Mouse (Mus musculus) ovary, postnatal 10 days (tissue): ENCODE results near the gene Kcnd3.

Experiments used
- DNase-seq: peaks from one replicate; pipeline ENCODE4 v3.0.0; 2022; ENCODE audit warnings: low spot score

Kcnd3 gene

GRCm38 (mm10) chr3:105660530-105660929 lies 208.4 kb downstream of the Kcnd3 start:
- no peak for DNase-seq

DNA sequence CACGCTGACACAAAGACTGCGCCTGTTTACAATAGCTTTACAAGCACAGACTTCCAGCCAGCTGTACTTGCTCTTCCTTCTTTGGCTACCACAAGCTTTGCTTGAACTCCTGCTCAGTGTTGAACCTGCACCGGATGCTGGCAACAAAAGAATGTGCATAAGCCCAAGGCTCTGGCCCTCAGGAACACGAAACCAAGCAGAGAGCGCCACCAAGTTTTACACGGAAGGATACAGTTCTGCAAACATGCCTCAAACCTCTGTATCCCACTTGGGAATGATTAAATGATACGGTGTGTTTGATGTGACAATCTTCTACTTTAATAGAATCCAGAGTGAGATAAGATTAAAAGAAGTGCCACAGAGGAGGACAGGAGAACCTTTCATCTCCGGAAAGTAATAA lies 210.9 kb downstream of the Kcnd3 start:
- no peak for DNase-seq

DNA sequence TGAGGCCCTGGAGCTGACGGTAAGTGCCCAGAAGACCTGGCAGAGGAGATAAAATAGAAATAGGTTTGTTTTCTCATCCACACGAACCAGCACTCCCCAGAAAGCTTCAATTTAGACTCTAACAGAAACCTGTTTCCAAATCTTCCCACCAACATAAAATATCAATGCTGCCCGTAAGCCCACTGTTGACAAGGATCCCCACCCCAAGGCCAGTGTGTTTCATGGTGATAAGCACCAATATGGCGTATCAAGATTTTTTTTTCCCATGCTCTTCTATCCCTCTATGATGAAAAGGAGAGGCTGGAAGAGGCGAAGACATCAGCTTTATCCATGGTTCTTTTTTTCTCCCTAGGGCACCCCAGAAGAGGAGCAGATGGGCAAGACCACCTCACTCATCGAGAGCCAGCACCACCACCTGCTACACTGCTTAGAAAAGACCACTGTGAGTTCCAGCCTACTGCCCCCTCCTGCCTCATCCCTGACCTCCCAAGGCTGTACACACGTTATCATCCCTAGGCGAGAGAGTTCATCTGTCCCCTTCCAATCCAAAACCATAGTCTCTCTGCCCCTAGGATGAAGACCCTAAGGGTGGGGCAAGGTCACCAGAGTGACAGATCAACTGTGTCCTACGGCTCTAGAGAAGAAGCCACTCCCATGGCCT lies 213.1 kb downstream of the Kcnd3 start:
- DNase-seq = no peak

DNA sequence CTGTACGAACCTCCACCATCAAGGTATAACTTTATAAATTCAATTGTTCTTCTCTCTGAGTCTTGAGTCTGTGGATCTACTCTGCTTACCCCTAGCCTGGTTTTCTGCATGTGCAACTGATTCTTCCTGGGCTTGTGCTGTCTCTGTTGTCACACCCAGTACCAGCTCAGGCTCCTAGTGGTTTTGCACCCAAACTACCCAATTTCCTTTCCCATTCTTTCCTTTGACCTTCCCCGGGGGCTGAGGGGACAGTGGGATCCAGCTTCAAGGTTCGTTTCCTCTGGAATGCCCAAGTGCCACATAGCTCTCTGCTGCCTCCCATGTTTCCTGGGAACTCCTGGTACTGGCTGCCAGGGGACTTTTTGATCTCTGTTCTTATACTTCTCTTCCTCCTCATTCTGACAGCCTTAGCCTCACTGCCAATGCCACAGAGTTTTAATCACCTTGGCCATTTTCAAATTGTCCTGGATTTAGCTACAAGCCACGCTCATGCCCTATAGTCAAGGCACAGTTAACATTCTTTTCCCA lies 214.9 kb downstream of the Kcnd3 start:
- no peak for DNase-seq

DNA sequence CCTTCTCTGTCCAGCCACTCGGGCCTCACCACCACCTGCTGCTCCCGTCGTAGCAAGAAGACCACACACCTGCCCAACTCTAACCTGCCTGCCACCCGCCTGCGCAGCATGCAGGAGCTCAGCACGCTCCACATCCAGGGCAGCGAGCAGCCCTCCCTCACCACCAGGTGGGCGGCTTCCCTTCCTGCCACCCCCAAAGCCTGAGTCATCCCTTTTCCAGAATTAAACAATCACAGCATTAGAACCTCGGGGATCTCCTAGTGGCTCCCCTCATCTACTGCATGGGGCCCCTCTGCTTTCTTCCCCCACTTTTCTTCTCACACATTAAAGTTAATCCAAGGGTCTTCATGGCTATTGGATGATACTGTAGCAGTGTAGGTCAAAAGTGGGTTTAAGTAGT lies 216.0 kb downstream of the Kcnd3 start:
- no peak for DNase-seq

DNA sequence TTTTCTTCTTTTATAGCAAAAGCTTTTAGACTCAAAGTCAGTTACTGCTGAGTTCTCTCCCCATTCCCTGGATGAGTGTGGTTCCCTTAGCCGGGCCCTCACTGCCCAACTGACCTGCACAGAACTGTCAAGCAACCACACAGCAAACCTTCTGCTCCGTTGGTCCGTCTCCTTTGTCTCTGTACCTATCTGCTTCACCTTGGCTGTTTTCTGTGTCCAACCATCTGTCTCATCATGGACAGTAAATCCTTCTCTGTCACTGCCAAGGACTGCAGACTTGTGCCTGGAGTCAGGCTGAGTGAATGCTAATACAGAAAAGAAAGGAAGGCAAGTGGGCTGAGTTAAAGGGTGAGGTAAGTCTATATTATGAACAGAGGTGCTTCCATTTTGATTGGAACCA lies 217.6 kb downstream of the Kcnd3 start:
- DNase-seq = no peak

GRCm38 (mm10) chr3:105670801-105671200 lies 218.7 kb downstream of the Kcnd3 start:
- no peak for DNase-seq

GRCm38 (mm10) chr3:105674595-105675218 lies 222.6 kb downstream of the Kcnd3 start:
- no peak for DNase-seq

DNA sequence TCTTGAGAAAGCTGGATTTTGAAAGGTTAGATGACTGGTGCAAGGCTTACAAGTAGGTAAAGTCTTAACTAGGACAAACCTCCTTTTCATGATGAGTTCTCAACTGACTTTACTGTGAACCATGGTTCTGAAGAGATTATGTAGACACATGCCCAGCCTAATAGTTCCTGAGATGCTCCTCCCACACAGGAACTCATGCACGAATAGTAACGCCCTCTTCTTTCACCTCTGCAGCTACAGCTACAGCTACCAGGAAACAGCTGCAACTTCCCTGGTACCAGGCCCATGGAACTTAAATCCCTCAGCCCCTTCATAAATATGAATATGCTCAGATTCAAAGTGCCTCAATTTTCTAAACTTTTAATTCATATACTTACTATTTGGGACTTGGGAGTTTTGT lies 223.8 kb downstream of the Kcnd3 start:
- DNase-seq = no peak

GRCm38 (mm10) chr3:105680346-105680745 lies 228.2 kb downstream of the Kcnd3 start:
- no peak for DNase-seq

- no peak for DNase-seq
These were observed 234.5 kb downstream of the Kcnd3 start for GRCm38 (mm10) chr3:105686394-105687323.

- DNase-seq = peak; percentile 79
These were observed 235.4 kb downstream of the Kcnd3 start, which contains the start of gene Ddx20 for GRCm38 (mm10) chr3:105687324-105688060. Gene Ddx20, minus strand, starts transcription at chr3:105687574.

GRCm38 (mm10) chr3:105688536-105688935 lies 236.4 kb downstream of the Kcnd3 start:
- no peak for DNase-seq

DNA sequence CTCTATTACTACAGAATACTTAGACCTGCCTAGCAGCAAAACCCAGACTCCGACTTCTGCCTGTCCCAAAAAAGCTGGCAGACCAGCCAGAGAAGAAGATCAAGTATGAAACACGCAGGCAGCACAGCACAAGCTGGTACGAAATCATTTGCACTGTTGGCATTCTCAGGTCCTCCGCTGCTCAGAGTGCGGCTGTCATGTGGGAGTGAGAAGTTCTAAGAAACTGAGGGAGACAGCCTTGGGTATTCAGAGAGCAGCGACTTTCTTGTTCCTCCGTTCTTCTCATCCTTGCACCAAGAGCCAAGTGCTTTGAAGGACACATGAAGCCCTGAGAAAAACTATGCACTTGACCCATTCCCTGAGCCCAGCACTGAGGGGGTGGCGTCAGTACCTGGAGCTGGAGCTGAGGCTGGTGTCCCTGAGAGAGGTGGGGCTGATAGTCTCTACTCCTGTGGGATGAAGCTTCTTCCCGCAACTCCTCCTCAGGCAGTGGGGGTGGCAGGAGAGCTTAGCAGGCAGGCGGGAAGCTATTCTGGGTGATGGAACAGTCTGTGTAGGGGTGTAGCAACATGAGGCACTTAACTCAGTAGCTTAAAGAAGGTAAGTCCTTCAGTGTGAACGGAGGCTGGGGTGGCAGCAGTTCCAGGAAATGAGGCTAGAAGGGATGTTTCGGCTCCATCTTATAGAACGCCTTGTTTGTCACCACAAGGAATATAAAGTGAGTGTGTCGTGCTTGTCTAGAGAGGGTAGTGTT lies 241.4 kb downstream of the Kcnd3 start:
- DNase-seq = no peak

- no peak for DNase-seq
These were observed 243.6 kb downstream of the Kcnd3 start for GRCm38 (mm10) chr3:105695476-105696386.

GRCm38 (mm10) chr3:105696387-105697147 lies 244.4 kb downstream of the Kcnd3 start:
- no peak for DNase-seq

- DNase-seq = no peak
These were observed 245.0 kb downstream of the Kcnd3 start for GRCm38 (mm10) chr3:105697148-105697441.

DNA sequence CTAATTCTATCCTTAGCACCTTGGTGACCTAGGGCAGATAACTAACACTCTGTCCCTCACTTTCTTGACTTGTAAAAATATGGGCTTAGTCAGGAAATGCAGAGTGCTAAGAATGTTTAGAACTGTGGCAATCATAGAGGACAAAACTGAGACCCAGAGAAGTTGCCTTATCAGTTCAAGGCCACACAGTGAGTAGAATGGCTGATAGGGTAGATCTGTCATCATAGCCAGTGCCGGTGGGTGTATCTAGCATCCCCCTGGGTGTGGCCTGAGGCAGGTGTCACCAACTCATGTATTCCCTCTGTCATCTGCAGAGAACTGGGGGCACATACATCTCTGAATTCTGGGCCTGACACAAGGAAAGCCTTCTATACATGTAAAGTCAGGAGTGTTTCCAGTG lies 246.2 kb downstream of the Kcnd3 start:
- no peak for DNase-seq

DNA sequence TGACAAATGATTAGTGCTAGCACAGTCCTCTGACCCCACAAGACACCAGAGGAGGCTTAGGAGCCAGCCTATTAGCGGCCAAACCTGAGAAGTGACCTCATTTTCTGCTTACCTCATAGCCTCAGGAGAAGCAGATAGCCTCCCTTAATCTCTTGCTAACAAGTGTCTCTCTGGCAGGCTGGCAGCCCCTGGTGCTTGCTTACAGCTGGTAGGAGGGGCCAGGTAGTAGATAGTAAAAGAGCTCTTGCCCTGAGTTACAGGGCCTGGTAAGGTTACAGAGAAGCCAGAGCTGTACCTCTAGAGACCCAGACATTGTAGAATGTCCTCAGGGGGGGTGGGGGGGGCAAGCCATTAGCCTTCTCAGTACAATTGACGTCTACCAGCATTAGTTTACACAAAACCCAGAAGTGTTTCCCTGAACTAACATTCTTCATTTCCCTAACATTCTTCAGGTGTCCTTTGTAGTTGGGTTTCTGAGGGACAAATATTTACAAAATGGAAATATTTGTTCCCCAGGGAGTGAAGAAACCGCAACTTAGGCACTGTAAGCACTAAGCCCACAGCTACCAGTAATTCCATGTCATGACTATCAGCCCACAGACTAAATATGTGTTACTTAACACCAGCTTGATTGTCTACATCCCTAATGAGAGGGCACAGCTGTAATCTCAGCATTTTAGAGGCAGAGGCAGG lies 247.3 kb downstream of the Kcnd3 start:
- no peak for DNase-seq
